Mouse (Mus musculus): ENCODE measurements around the gene Neurl2.

GRCm38 (mm10) chr2:164800252-164801004, 32.8 kb downstream of the Neurl2 start:
- no peak for TF ChIP-seq CTCF (IDR thresholded peaks at IDR 0.05; ENCODE audit: low read depth)
- TF ChIP-seq EP300 (IDR thresholded peaks at IDR 0.05; ENCODE audit: low read depth): no peak

All from liver, embryonic 14.5 days (tissue).